Mouse (Mus musculus) layer of hippocampus, adult 18-20 months (tissue): ENCODE data around the gene Tcl1b3. TPM values are rescaled to one million over a fixed set of nuclear protein-coding genes. Genes with fewer than 3 reads are reported as not detected.

ENCODE experiments used
- DNase-seq, 2 experiments: peaks; one replicate each; pipeline ENCODE4 v3.0.0; 2022; ENCODE audit warnings: low spot score in 2 of 2
- total RNA-seq, 2 experiments: library from RNA; stranded (reverse); gene quantifications; 2 replicates each; pipeline ENCODE4 v1.2.3; 2021

Gene Tcl1b3
- total RNA-seq, 2 experiments from 2014 or later: not detected

- DNase-seq: no peak
These were observed 33.9 kb downstream of the Tcl1b3 start for GRCm38 (mm10) chr12:105224621-105225320.

- DNase-seq: no peak
These were observed 43.5 kb downstream of the Tcl1b3 start for GRCm38 (mm10) chr12:105234362-105234761.

GRCm38 (mm10) chr12:105235091-105235490, 44.2 kb downstream of the Tcl1b3 start:
- DNase-seq: no peak

- DNase-seq: no peak
These were observed 48.2 kb downstream of the Tcl1b3 start for GRCm38 (mm10) chr12:105239060-105239459.

Other genes starting within 250 kb of the Tcl1b3 start
- 1 to 10 TPM; 2.0 to 2.3 TPM for gene Syne3, start 181.2 kb upstream of the Tcl1b3 start, total RNA-seq
- 10 to 100 TPM; 45.9 to 46.2 TPM for gene Glrx5, start 158.4 kb upstream of the Tcl1b3 start, total RNA-seq
- gene Tcl1b2, start 45.0 kb upstream of the Tcl1b3 start, total RNA-seq: not detected
- gene Tcl1b1, start 31.4 kb upstream of the Tcl1b3 start, total RNA-seq: not detected
- not detected for gene Tcl1b5, start 14.7 kb upstream of the Tcl1b3 start, total RNA-seq
- not detected for gene Tcl1b4, start 10.9 kb downstream of the Tcl1b3 start, total RNA-seq
- gene Tcl1, start 31.8 kb downstream of the Tcl1b3 start, total RNA-seq: not detected
- gene Tunar, start 142.8 kb downstream of the Tcl1b3 start, total RNA-seq: 10 to 100 TPM; 16.2 to 16.8 TPM